Mouse (Mus musculus): ENCODE data around the gene Slc25a38.

Slc25a38 gene

DNA sequence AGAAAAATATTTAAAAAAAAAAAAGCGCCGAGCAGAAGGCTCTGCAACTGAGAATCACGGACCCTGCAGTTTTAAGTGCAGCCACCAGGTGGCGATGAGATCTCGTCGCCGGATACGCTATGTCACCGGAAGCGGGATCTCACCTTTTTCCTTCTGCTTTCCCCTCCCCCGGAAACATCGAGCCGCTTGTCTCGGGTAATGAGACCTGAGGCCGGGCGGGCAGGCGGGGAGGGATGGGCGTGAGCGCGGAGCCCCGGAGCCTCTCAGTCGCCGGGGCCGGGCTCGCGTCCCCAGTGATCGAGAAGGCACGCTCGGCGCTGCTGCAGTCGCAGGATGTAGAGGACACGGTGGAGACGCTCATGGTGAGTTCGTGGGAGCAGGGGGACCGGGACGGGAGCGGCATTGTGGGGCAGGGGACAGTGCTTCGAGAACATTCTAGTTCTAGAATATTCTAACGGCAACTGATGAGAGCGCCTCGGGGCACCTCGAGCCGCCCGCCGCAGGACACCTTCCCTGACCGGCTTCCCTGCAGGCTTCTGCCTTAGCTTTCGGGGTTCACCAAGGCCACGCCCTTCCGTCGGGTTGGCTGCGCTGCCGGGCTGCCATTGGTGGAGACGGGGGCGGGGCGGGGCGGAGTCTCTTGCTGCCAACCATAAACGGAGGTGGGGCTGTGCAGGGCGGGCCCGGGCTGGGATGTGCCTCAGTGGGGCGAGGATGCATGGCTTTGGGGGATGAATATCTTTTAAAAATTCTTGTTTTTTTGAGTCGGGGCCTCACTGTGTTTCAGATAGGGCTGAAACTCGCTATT lies at the start of gene Slc25a38:
Gene Slc25a38, plus strand, starts transcription at position 164 of the 808 bp plus-strand sequence.
- peak; percentile 95 to 96 for DNase-seq (ENCODE audit: low spot score in 2 of 2)

DNA sequence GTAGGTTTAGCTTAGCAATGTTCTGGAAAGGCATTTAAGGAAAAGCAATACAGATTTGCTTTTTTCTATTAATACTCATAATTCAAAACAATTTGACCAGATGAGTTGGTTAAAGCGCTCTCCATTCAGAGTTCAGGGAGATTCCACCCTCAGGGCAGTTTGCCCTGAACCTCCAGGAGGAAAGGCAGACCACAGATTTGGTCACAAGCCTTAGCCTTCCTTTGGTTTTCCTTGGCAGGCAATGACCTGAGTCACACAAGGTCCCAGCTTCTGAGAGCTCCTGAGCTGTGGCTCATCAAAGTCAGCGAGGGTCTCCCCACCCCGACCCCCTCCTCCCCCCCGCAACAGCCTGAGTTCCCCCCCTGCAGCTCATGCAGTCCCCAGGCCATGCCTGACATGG lies 45.9 kb upstream of the Slc25a38 start:
- no peak for DNase-seq (ENCODE audit: low spot score in 2 of 2)

DNA sequence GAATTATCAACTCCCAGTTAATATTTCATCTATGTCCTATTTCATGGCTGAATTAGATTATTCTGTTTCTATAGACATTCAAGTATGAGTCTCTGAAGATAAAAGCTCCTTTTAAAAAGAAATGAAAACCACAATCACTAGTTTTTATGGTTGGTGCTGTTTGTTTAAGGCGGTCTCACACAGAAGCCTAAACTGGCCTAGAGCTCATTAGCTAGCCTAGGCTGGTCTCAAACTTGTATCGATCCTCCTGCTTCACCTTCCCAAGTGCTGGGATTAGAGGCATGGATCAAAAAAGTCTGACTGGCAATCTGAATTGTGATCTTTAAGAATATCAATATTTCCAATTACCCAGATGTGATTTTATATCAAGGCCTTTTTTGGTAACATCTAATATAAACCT lies 42.6 kb upstream of the Slc25a38 start:
- no peak for DNase-seq (ENCODE audit: low spot score in 2 of 2)

DNA sequence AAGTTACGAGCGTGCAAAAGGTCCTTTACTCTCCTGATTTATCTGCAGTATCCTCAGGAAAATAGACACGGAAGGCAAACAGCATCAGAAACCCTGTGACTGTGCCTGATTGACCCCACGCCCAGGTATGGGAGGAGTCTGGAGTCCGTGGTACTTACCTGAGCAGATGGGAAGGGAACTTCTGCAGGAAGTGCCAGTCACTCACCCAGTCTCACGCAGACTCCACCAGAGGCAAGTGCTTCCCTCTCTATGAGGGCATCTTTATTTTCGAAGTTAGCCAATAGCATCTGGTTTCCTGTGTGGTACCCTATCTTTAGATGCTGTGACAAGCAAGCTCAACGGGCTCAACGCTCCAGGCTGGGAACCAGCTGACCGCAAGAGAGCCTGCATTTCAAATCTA lies 42.1 kb upstream of the Slc25a38 start:
- DNase-seq (ENCODE audit: low spot score in 2 of 2) = no peak

DNA sequence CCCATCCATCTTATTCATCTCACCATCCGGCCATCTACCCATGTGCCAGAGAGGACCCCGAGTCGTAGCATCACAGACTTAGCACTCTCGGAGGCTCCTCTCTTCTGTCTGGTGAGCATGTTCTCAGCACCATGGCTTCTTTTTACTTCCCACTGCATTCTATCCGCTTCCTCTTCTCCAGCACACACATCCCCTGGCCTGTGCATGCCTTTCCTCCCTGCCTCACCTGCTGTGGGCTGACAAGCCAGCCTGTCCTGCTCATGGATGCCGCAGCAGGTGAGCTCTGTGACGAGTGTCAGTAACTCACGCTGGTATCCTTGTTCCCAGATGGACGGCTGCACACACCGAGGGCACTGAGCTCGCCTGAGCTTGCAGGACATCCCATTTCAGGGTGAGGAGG lies 40.4 kb upstream of the Slc25a38 start, which contains the start of gene Cx3cr1:
Gene Cx3cr1, minus strand, starts transcription at position 101 of the 400 bp plus-strand sequence.
- no peak for DNase-seq (ENCODE audit: low spot score in 2 of 2)

DNA sequence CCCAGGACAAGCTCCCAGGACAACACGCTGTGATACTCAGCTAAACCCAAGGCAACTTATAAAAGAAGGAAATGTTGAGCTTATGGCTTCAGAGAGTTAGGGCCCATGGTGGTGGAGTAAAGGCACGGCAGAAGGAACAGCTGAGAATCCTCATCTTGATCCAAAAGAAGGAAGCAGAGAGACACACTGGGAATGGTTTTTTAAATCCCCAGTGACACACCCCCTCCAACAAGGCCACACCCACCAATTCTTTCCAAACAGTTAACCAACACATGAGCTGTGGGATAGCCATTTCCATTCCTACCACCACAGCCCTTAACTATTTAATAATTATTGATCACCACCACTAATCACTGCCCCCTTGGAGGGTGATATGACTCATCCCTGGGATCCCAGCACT lies 38.9 kb upstream of the Slc25a38 start:
- DNase-seq (ENCODE audit: low spot score in 2 of 2) = no peak

DNA sequence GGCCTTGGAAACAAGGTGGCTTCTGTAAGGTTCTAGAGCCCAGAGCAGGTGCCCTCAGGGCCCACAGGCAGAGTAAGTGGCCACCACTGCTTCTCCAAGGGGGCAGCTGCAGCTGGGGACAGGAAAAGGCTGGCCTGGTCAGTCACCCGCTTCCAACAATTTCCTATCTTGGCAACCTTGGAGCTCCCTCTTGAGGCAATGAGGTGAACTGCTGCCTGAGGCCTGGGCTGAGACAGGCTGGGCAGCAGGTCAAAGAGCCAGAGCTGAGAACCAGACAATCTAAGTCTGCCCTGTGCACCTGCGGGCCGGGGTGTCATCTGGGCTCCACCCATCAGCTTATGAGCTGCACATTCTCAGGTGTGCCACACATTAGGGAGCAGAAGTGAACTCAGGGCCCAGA lies 37.0 kb upstream of the Slc25a38 start:
- peak; percentile 56 to 57 for DNase-seq (ENCODE audit: low spot score in 2 of 2)

DNA sequence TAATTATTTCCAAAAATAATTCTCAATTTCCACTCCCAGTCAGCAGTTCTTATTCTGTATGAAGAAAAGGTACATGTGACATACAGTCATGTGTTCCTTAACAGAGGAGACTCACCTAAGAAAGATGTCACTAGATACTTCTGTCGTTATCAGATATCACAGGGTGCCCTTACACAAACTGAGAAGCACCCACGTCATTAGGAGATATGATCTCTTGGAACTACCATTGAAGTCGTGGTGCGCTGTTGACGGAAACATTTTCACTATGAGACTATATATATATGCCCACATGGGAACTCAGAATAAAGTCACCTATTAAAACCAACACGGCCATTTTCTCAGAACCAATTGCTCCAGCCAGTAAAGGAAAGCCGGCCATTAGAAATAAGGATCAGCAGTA lies 35.7 kb upstream of the Slc25a38 start:
- DNase-seq (ENCODE audit: low spot score in 2 of 2) = no peak

DNA sequence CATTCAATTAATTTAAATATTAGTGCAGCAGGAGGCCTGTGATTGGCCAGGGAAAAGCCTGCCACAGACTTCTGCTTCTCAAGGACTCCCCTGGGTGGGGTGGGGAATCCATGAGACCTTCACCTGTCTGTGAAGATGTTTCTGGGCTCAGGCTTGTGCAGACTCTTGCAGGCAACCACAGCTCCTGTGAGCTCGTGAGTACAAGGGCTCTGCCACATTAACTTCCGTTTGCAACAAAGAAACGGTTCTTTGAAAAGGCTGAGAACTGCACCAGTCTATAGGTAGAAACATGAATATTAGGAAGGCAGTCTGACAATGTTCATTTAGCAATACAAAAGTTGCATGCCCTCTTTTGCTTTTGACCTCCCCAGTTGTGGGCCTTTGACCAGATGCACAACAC lies 31.9 kb upstream of the Slc25a38 start:
- DNase-seq (ENCODE audit: low spot score in 2 of 2) = no peak

DNA sequence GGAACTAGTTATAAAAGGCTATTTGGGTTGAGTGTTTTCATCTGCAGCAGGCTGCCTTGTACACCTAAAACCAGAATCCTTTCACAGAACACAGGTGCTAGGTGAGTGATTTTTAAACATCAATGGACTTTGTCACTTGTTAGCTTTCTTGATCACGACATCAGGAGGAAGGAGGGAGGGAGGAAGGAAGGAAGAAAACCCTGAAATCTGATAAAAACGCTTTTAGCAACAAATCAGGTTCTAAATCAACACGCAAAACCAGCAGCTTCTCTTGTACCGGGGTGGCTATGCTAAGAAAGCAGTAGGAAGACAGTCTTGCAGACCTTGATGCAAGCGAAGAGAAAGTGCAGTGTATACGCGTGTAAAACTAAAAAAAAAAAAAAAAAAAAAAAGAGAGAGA lies 30.3 kb upstream of the Slc25a38 start:
- DNase-seq (ENCODE audit: low spot score in 2 of 2) = no peak

DNA sequence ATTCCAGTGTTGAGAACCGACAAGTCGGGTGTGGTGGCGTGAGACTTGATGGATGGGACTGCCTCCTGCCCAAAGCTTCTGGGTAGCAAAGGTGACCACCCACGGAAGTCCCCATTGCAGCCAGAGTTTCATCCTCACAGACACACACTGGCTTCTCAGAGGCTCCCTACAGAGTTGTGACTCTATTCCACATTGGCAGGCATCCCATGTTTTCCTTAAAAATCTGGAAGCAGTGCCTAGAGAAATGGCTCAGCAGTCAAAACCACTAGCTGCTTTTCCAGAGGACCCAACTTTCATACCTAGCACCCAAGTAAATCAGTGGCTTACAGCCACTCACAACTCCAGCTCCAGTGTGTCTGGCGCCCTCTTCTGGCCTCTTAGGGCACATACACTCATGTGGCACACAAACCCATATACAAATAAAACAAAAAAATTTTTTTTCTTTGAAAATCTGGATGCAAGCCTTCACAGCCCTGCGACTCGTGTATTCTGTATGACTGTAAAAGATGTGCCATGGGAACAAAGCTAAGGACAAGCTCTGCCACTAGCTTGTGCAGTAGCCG lies 29.5 kb upstream of the Slc25a38 start:
- DNase-seq (ENCODE audit: low spot score in 2 of 2) = no peak

DNA sequence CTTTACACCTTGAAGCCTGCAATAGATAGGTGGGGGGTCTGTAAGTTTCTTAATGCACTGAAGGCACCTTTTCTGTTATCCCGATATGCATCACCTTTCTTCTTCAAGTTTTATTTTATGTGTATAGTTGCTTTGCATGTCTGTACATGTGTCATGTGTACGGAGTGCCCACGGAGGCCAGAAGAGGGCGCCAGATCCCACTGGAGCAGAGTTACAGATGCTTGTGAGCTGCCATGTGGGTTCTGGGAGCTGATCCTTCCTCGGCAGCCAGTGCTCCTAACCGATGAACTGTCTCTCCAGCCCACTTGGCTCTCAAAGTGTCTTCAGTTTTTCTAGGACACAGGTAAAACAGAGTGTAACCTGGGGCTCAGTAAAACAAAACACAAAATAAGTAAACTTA lies 28.9 kb upstream of the Slc25a38 start:
- no peak for DNase-seq (ENCODE audit: low spot score in 2 of 2)

DNA sequence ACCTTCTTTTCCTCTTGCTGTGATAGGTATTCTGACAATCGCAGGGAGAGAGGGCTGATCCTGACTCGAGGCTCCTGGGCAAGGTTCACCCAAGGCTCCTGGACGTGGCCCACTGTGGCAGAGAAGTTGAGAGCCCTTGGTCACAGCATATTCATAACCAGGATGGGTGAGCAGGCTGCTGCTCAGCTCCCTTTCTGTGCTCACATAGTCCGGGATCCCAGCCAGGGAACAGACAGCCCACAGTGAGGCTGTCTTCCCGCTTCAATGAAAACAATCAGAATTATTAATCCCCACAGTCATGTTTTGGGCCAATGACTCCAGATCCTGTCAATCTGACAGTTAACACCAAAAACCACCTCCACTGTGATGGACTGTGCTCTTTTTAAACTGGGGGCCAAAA lies 28.2 kb upstream of the Slc25a38 start:
- no peak for DNase-seq (ENCODE audit: low spot score in 2 of 2)

DNA sequence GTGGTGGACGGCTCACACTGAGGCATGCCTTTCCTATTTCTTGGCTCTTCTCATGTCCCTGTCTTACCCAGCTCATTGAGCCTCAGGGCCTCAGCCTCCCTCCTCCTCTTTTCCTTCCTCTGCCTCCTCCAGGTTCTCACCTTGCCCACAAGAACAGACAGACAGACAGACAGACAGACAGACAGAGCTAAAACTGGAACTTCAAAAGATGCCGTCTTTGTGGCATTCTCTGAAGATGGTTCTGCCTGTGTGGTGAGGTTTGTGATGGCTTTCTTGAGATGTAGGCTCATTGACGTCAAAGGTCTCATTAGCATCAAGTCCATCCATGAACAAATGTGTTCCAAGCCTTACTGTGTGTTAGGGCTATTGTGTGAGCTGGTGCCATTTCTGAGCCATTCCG lies 27.5 kb upstream of the Slc25a38 start:
- DNase-seq (ENCODE audit: low spot score in 2 of 2) = no peak

DNA sequence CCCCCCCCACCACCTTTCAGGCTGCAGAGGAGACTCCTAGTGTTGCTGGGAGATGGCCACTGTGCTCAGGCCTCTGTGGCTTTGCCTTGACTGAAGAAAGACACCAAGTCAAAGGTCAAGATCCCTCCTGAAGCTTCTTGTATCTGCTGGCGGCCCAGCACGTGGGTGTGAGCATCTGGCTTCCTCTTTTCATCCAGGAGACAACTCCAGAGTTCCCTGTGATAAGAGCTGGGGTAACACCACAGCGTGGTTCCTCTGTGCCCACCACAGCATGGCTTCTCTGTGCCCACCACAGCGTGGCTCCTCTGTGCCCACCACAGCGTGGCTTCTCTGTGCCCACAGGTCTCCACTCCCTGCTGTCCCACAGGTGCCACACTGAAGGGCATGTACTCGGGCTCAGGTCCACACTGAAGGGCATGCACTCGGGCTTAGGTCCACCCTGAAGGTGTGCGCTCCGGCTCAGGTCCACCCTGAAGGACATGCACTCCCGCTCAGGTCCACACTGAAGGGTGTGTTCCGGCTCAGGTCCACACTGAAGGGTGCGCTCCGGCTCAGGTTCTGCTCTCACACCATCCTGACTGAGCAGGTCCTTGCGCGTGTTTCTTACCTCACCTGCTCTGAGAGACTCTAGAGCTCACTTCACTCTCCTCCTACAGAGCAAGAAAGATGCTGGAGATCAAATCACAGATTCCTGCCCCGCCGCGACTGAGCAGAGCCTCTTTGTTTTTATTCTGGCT lies 26.8 kb upstream of the Slc25a38 start:
- no peak for DNase-seq (ENCODE audit: low spot score in 2 of 2)

DNA sequence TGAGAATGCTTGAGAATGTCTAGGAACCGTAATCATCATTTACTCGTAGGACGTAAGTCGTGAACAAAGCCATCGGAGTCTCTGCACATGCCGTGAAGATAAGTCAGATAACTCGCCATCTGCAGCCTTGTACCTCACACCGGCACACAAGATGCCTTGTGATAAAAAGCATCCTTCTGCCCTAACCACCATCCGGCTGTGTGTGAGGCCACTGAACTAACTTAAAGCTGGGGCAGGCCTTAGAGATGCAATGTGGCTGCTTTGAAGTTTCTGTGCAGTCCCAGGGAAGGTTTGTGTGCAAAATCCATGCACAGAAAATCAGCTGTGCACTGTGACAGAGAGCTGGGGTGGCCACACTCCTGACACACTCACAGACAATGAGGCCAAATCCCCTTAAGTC lies 25.8 kb upstream of the Slc25a38 start:
- DNase-seq (ENCODE audit: low spot score in 2 of 2) = no peak

DNA sequence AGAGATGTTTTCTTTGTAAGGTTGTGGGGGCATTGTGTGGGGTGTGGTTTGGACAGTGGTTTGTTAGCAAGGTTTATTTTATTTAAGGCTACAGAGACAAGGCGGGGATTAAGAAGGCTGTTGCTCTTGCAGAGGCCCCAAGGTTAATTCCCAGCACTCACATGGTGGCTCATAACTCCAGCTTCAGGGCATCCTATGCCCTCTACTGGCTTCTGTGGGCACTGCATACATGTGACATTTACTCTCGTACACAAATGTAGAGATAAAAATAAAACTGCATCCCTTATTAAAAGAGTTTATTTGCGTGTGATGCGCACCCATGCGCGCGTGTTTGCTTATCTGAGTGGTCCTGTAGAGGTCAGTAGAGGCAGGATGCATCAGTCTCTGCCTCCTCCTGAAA lies 21.0 kb upstream of the Slc25a38 start:
- no peak for DNase-seq (ENCODE audit: low spot score in 2 of 2)

DNA sequence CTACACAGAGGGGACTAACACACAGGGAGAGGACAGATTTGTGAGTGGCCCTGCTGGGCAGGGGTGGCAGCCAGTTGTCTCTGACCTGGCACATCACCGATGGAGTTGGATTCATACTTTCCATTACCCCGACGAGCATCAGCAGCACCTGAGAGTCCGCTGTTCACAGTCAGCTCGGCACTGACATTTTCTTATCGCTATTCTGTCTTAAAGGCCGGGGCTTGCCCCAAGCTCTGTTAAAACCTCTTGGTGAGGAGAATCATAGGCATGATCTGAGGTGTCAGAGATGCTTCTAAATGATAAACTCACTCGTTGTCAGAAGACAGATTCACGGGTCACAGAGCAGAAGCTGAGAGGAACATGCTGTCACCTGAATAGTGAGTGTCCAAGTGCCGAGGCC lies 19.1 kb upstream of the Slc25a38 start:
- no peak for DNase-seq (ENCODE audit: low spot score in 2 of 2)

DNA sequence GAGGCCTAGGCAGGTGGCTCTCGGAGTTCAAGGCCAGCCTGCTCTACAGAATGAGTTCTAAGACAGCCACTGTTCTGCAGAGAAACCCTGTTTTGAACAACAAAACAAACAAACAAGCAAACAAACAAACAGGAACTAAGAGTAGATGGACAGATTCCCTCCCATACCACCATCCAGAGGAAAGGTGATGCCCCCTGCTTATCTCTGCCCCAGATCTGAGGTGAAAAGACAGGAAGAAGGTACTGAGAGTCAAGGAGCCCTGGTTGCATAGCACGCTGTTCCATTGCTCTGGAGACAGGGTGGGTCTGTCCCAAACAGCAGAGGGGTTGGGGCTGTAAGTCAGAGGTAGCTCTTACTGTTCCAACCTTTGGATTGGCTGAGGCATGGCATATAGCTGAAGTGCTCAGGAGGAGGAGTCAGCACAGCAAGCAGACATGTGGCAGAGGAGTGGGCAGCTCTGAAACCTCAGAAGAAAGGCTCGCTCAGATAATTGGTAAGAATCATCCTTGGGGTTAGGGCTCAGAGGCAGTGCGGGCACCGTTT lies 18.4 kb upstream of the Slc25a38 start, which contains the start of gene Ccr8:
Gene Ccr8, plus strand, starts transcription at position 419 of the 543 bp plus-strand sequence.
- no peak for DNase-seq (ENCODE audit: low spot score in 2 of 2)

DNA sequence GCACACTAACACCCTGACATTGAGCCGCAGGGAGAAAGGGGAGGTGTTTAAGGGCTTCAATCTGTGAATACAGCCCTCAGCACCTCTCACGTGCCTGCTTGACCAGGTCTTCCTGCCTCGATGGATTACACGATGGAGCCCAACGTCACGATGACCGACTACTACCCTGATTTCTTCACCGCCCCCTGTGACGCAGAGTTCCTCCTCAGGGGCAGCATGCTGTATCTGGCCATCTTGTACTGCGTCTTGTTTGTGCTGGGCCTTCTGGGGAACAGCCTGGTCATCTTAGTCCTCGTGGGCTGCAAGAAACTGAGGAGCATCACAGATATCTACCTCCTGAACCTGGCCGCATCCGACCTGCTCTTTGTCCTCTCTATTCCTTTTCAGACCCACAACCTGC lies 16.5 kb upstream of the Slc25a38 start:
- no peak for DNase-seq (ENCODE audit: low spot score in 2 of 2)

DNA sequence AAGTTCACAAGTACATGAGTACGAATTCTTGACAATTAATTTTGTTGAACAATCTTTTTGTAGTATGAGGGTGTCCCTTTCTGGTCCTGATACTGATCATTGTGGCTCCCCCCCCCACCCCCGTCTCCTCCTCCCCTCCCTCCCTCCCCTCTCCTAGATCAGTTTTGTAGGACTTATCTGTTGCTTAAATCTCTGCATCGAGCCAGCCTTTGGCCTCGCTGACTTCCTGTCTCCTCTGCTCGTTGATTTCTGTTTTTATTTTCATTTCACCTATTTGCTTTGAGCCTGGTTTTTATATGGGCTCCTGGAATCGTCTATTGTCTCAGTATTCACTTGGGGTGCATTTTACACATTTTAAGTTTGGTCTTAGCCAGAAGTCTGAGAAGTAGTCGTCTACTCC lies 14.3 kb upstream of the Slc25a38 start:
- no peak for DNase-seq (ENCODE audit: low spot score in 2 of 2)

DNA sequence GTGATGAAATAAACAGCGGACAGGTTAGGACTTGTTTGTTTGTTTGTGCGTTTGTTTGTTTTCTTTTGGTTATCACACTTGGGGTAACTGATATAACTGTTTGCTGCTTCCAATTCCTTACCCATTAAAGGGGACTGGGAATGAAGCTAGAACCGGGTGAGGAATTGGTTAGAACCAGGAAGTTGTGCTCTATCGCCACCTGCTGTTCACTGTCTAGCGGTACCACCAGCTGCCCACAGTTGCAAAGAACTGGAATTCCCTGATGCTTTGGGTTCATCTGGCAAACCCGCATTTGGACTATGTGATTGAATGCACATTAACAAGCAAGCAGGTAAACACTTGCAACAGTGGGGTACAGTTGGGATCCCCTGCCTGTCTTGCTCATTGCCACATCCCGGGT lies 11.5 kb upstream of the Slc25a38 start:
- DNase-seq (ENCODE audit: low spot score in 2 of 2) = peak in 1 of 2 experiments; percentile 19

DNA sequence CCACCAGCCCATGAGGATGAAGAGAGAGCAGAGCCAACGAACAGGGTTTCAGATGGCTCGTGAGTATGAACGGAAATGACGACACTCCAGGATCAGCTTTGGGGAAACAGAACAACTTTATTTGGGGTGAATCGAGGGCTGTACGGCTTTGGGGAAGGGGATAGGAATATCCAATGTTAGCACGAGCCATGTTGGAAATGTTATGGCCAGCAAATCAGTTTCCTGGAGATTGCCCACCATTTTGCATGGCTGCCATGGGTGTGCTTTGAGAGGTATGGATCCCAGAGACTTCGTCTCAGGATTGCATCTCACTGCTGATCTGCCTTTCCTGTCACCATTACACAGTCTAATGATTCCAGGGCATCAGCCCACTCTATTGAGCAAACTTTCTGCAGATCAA lies 10.9 kb upstream of the Slc25a38 start:
- no peak for DNase-seq (ENCODE audit: low spot score in 2 of 2)
